ENCODE assay signal across 8 mouse cellular contexts in the genomic region with DNA sequence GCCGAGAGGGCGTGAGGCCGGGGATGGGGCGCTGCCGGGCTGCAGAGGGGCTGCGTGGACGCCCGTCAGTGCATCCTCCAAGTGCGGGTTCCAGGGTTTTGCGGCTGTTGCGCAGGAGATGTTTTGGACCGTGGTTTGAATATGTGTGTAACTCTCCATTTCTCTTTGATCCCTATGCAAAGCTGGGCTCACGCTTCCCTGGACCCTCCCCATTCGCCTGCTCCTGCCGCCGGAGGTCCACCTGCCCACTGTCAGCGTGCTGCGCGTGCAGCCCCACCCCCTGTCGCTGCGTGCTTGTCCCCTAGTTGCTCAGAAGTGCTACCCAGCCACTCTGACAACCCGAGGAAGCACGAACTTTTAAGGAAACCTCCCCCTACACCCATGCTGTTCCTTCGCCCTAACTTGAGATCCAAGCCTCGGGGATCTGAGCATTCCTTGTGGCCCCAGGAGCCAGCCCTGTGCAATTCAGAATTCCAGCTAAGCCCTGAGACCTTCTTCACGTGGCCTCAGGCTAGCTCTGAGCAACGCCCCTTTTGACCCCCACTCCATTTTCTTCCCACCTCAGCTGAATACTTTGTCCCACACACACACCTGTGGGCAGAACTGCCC. TPM values are rescaled to one million over a fixed set of nuclear protein-coding genes. Genes with fewer than 3 reads are reported as not detected.
DNase-seq lines count a peak whose midpoint lies in the region; ATAC-seq and TF ChIP-seq lines count a peak whose summit lies in the region.
"Had no signal": no experiment of that assay in that cellular context is flagged by ENCODE, and none has a peak within 500 bp of the region (broad histone marks: within the 10 kb centered on the region; RNA-seq: fewer than 3 reads in every experiment).

No protein-coding gene starts in this region.

- H3K9me3 ChIP-seq in lung, embryonic 16.5 days (ENCODE audit: control insufficient read depth, low read length), result no peaks in the 10 kb centered on the region
- no peaks in the 10 kb centered on the region for H3K9me3 ChIP-seq in intestine, postnatal 0 days (ENCODE audit: control insufficient read depth)

- H3K36me3 ChIP-seq in lung, embryonic 16.5 days (ENCODE audit: control insufficient read depth, insufficient read depth, low read length), result no peaks in the 10 kb centered on the region
- H3K36me3 ChIP-seq in intestine, postnatal 0 days (ENCODE audit: control insufficient read depth, insufficient read depth), result no peaks in the 10 kb centered on the region

- H3K27me3 ChIP-seq in lung, embryonic 16.5 days (ENCODE audit: control insufficient read depth, insufficient read depth, low read depth, low read length), result peaks cover 6% of the 10 kb centered on the region; the same call in 1 of the 2 replicates
- H3K27me3 ChIP-seq in intestine, postnatal 0 days (replicated peaks; ENCODE audit: control insufficient read depth, insufficient read depth, low read length), result peaks cover 7% of the 10 kb centered on the region; the same call in 1 of the 2 replicates

- H3K27ac ChIP-seq in lung, embryonic 16.5 days (ENCODE audit: low read length), result no peak overlapping the region
- H3K27ac ChIP-seq in embryonic fibroblast, embryonic 13.5 days (ENCODE audit: insufficient read depth, low read length), result no peak overlapping the region
- peak overlapping the region; percentile 57; the same call in 1 of the 2 replicates for H3K27ac ChIP-seq in intestine, postnatal 0 days (ENCODE audit: low read depth, low read length)
- no peak overlapping the region for H3K27ac ChIP-seq in olfactory bulb, adult 2 months (ENCODE audit: insufficient read depth, low read depth, low read length)

- peak overlapping the region; percentile 70 for H3K9ac ChIP-seq in lung, embryonic 16.5 days (ENCODE audit: low read length)
- H3K9ac ChIP-seq in intestine, postnatal 0 days (ENCODE audit: low read depth, low read length), result peak overlapping the region; percentile 63

- peak overlapping the region; percentile 62 for H3K4me3 ChIP-seq in lung, embryonic 16.5 days (ENCODE audit: low read length)
- H3K4me3 ChIP-seq in embryonic fibroblast, embryonic 13.5 days (ENCODE audit: insufficient read depth, low read length), result peak overlapping the region; percentile 42
- H3K4me3 ChIP-seq in intestine, postnatal 0 days (ENCODE audit: low read depth, low read length), result peak overlapping the region; percentile 63
- peak overlapping the region; percentile 49 for H3K4me3 ChIP-seq in olfactory bulb, adult 2 months (ENCODE audit: insufficient read depth, low read depth, low read length)

- DNase-seq in lung, adult 18-20 months, result no peak
- DNase-seq in frontal cortex, adult 2 months (ENCODE audit: extremely low spot score in 1 of 2, low spot score in 1 of 2), result no peak
- no peak for DNase-seq in urinary bladder, postnatal 4 days (ENCODE audit: low spot score in 2 of 2)

- ATAC-seq in lung, embryonic 16.5 days (ENCODE audit: low read depth), result peak; percentile 37
- ATAC-seq in intestine, postnatal 0 days, result no peak

- TF ChIP-seq POLR2A in embryonic fibroblast, embryonic 13.5 days (IDR thresholded peaks at IDR 0.05; ENCODE audit: low read depth, low read length), result no peak
- no peak for TF ChIP-seq POLR2A in olfactory bulb, adult 2 months (IDR thresholded peaks at IDR 0.05; ENCODE audit: insufficient read depth, low read depth, low read length)

- no peak for TF ChIP-seq CTCF in embryonic fibroblast, embryonic 13.5 days (IDR thresholded peaks at IDR 0.05; ENCODE audit: borderline replicate concordance, insufficient read depth, low read length)
- no peak for TF ChIP-seq CTCF in intestine, postnatal 0 days (IDR thresholded peaks at IDR 0.05; ENCODE audit: low read depth)
- TF ChIP-seq CTCF in olfactory bulb, adult 2 months (IDR thresholded peaks at IDR 0.05; ENCODE audit: insufficient read depth, low read depth, low read length), result no peak

- WGBS in lung, embryonic 16.5 days, result 3% methylated on average over 27 of the region's 27 CpGs
- WGBS in intestine, postnatal 0 days, result 7% methylated on average over 27 of the region's 27 CpGs
- WGBS in olfactory bulb, adult 2 months, result 8% methylated on average over 27 of the region's 27 CpGs

- H3K4me2 ChIP-seq in lung, embryonic 16.5 days (ENCODE audit: low read depth, low read length), result peak overlapping the region; percentile 97
- H3K4me2 ChIP-seq in intestine, postnatal 0 days (replicated peaks; ENCODE audit: low read depth), result peak overlapping the region; percentile 99

- peaks cover 19% of the 10 kb centered on the region for H3K4me1 ChIP-seq in lung, embryonic 16.5 days (replicated peaks; ENCODE audit: control insufficient read depth, insufficient read depth, low read length)
- no peaks in the 10 kb centered on the region for H3K4me1 ChIP-seq in embryonic fibroblast, embryonic 13.5 days (ENCODE audit: control insufficient read depth, insufficient read depth, low read length)
- peaks cover 4% of the 10 kb centered on the region; the same call in 1 of the 2 replicates for H3K4me1 ChIP-seq in intestine, postnatal 0 days (replicated peaks; ENCODE audit: control insufficient read depth, insufficient read depth, low read length)
- H3K4me1 ChIP-seq in olfactory bulb, adult 2 months (ENCODE audit: control insufficient read depth, insufficient read depth, low read length), result peaks cover 27% of the 10 kb centered on the region

RNA-seq across cellular contexts. Expression of gene Etnk2, which starts 0.8 kb away (rescaled TPM):
- 2.9 and 3.4 TPM in 2 replicates for polyA plus RNA-seq in lung, embryonic 16.5 days (2015; fragmentation: Nextera tagmentation; extraction: Ambion mirVana)
- polyA plus RNA-seq in embryonic fibroblast, embryonic 13.5 days (2011; ENCODE audit: insufficient read length, low read depth, missing spikeins), result 0.25 TPM in 1 of 2 replicates, not detected in the other
- polyA plus RNA-seq in intestine, postnatal 0 days (2015; fragmentation: Nextera tagmentation; extraction: Ambion mirVana), result 6.0 and 6.2 TPM in 2 replicates
- not detected in 2 replicates for polyA plus RNA-seq in olfactory bulb, adult 2 months (2012; ENCODE audit: insufficient read depth, insufficient read length, low replicate concordance, missing spikeins)
- 7.8 and 8.6 TPM in 2 replicates for polyA plus RNA-seq in frontal cortex, adult 2 months (2012; rRNA removed)

RNA-seq across cellular contexts. Expression of gene Ren1, which starts 13.8 kb away (rescaled TPM):
- polyA plus RNA-seq in lung, embryonic 16.5 days (2015; fragmentation: Nextera tagmentation; extraction: Ambion mirVana), result 0.78 and 1.3 TPM in 2 replicates
- polyA plus RNA-seq in embryonic fibroblast, embryonic 13.5 days (2011; ENCODE audit: insufficient read length, low read depth, missing spikeins), result not detected in 2 replicates
- polyA plus RNA-seq in intestine, postnatal 0 days (2015; fragmentation: Nextera tagmentation; extraction: Ambion mirVana), result 4.3 and 5.7 TPM in 2 replicates
- not detected in 2 replicates for polyA plus RNA-seq in olfactory bulb, adult 2 months (2012; ENCODE audit: insufficient read depth, insufficient read length, low replicate concordance, missing spikeins)
- 0.06 TPM in 1 of 2 replicates, not detected in the other for polyA plus RNA-seq in frontal cortex, adult 2 months (2012; rRNA removed)

RNA-seq across cellular contexts. Expression of gene Kiss1, which starts 42.5 kb away (rescaled TPM):
- 8.0 and 9.9 TPM in 2 replicates for polyA plus RNA-seq in lung, embryonic 16.5 days (2015; fragmentation: Nextera tagmentation; extraction: Ambion mirVana)
- polyA plus RNA-seq in embryonic fibroblast, embryonic 13.5 days (2011; ENCODE audit: insufficient read length, low read depth, missing spikeins), result not detected in 2 replicates
- not detected in 2 replicates for polyA plus RNA-seq in intestine, postnatal 0 days (2015; fragmentation: Nextera tagmentation; extraction: Ambion mirVana)
- not detected in 2 replicates for polyA plus RNA-seq in olfactory bulb, adult 2 months (2012; ENCODE audit: insufficient read depth, insufficient read length, low replicate concordance, missing spikeins)
- 0.36 and 1.7 TPM in 2 replicates for polyA plus RNA-seq in frontal cortex, adult 2 months (2012; rRNA removed)
- polyA plus RNA-seq: brain, embryonic 14.5 days had no signal

RNA-seq across cellular contexts. Expression of gene Golt1a, which starts 54.5 kb away (rescaled TPM):
- polyA plus RNA-seq in lung, embryonic 16.5 days (2015; fragmentation: Nextera tagmentation; extraction: Ambion mirVana), result 0.11 and 0.21 TPM in 2 replicates
- not detected in 2 replicates for polyA plus RNA-seq in embryonic fibroblast, embryonic 13.5 days (2011; ENCODE audit: insufficient read length, low read depth, missing spikeins)
- polyA plus RNA-seq in intestine, postnatal 0 days (2015; fragmentation: Nextera tagmentation; extraction: Ambion mirVana), result 164 and 187 TPM in 2 replicates
- not detected in 2 replicates for polyA plus RNA-seq in olfactory bulb, adult 2 months (2012; ENCODE audit: insufficient read depth, insufficient read length, low replicate concordance, missing spikeins)
- 0.50 and 0.55 TPM in 2 replicates for polyA plus RNA-seq in frontal cortex, adult 2 months (2012; rRNA removed)
- polyA plus RNA-seq: brain, embryonic 14.5 days had no signal
